Mouse (Mus musculus) lung, adult 2 months (tissue): ENCODE data around the gene Lrrc8c. TPM values are rescaled to one million over a fixed set of nuclear protein-coding genes. Genes with fewer than 3 reads are reported as not detected.

Experiments
- DNase-seq: peaks from one replicate; pipeline ENCODE4 v3.0.0; 2022
- H3K4me1 ChIP-seq: fragments of 200-500 bp; 2 replicates; pipeline ENCODE4 v1.6.1; 2011; ENCODE audit warnings: low read length; ENCODE audit not compliant: control insufficient read depth, insufficient read depth
- H3K4me3 ChIP-seq: fragments of 200-500 bp; replicated peaks from 2 replicates; pipeline ENCODE3; 2011; ENCODE audit warnings: low read depth, mild to moderate bottlenecking, control low read depth, low read length; ENCODE audit errors: extremely low read depth
- CTCF ChIP-seq: fragments of 200-500 bp; IDR thresholded peaks from 2 replicates; pipeline ENCODE4 v1.5.1; 2011; ENCODE audit warnings: mild to moderate bottlenecking, low read length, control low read depth; ENCODE audit not compliant: insufficient read depth
- POLR2A ChIP-seq: fragments of 200-500 bp; IDR thresholded peaks from 2 replicates; pipeline ENCODE4 v1.6.1; 2011; ENCODE audit warnings: low read depth, mild to moderate bottlenecking, control low read depth, low read length, borderline replicate concordance; ENCODE audit errors: extremely low read depth
- WGBS: fragments of 180-500 bp; shearing (Covaris S2); methylation state at CpG from one replicate; pipeline ENCODE4 v1.1.7; 2018; 5-methylcytosine and 5-hydroxymethylcytosine counted together
- polyA plus RNA-seq: library from polyadenylated mRNA; depleted of rRNA; stranded (reverse); fragments of >200 nt; gene quantifications from 2 replicates; pipeline ENCODE4 v1.2.3, GENCODE M21; 2012

The Lrrc8c gene
- polyA plus RNA-seq, 1 experiment, result 51.6 TPM

- WGBS, result 61% methylated on average over 3 of the region's 3 CpGs
- no peak for TF ChIP-seq CTCF
- no peak for TF ChIP-seq POLR2A
- H3K4me3 ChIP-seq, result no peak overlapping the region
- H3K4me1 ChIP-seq, result peaks cover 4% of the 10 kb centered on the region; the same call in 1 of the 2 replicates
- no peak for DNase-seq
Observed at GRCm38 (mm10) chr5:105545126-105545525, 25.9 kb downstream of the Lrrc8c start.

GRCm38 (mm10) chr5:105547115-105547514, 27.9 kb downstream of the Lrrc8c start:
- no peak for TF ChIP-seq POLR2A
- TF ChIP-seq CTCF, result no peak
- Histone ChIP-seq H3K4me3 (no peak overlapping the region), H3K4me1 (peaks cover 7% of the 10 kb centered on the region; the same call in 1 of the 2 replicates)
- no peak for DNase-seq
- 85% methylated on average over 4 of the region's 4 CpGs for WGBS

GRCm38 (mm10) chr5:105551808-105552207, 32.6 kb downstream of the Lrrc8c start:
- TF ChIP-seq CTCF (no peak), POLR2A (no peak)
- 27% methylated on average over 1 of the region's 1 CpGs for WGBS
- DNase-seq, result no peak
- Histone ChIP-seq H3K4me1 (peaks cover 7% of the 10 kb centered on the region), H3K4me3 (no peak overlapping the region)

- DNase-seq, result no peak
- WGBS, result 78% methylated on average over 6 of the region's 6 CpGs
- H3K4me1 ChIP-seq, result peaks cover 7% of the 10 kb centered on the region
- no peak overlapping the region for H3K4me3 ChIP-seq
- no peak for TF ChIP-seq POLR2A
- no peak for TF ChIP-seq CTCF
Observed at GRCm38 (mm10) chr5:105556291-105556690, 37.1 kb downstream of the Lrrc8c start.

GRCm38 (mm10) chr5:105557346-105557745, 38.2 kb downstream of the Lrrc8c start:
- TF ChIP-seq CTCF, result no peak
- no peak for TF ChIP-seq POLR2A
- Histone ChIP-seq H3K4me3 (no peak overlapping the region), H3K4me1 (peaks cover 7% of the 10 kb centered on the region)
- DNase-seq, result no peak
- WGBS, result 97% methylated on average over 3 of the region's 3 CpGs

DNA sequence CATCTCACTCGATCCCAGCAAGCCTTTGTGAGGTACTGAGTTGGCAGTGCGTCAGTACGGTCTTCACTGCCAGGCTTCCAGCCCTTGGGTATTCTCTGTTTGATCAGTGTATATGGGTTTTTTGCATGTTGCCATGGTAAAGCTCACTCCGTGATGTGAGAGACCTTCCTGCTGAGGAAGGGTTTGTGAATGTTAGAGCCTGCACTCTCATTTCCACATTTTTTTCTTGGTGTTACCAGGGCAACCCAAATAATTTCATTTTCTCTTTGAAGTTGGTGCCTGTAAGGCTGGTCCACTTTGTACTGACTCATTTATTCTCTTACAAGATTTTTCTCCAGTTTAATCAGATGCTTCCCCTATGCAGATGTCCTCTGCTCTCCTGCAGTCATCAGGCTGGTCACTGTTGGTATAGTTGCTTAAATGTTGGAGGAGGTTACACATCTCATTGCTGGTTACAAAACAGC, 38.6 kb downstream of the Lrrc8c start:
- WGBS, result 41% methylated on average over 4 of the region's 4 CpGs
- no peak for DNase-seq
- peaks cover 7% of the 10 kb centered on the region for H3K4me1 ChIP-seq
- TF ChIP-seq CTCF, result no peak
- no peak for TF ChIP-seq POLR2A
- no peak overlapping the region for H3K4me3 ChIP-seq

DNA sequence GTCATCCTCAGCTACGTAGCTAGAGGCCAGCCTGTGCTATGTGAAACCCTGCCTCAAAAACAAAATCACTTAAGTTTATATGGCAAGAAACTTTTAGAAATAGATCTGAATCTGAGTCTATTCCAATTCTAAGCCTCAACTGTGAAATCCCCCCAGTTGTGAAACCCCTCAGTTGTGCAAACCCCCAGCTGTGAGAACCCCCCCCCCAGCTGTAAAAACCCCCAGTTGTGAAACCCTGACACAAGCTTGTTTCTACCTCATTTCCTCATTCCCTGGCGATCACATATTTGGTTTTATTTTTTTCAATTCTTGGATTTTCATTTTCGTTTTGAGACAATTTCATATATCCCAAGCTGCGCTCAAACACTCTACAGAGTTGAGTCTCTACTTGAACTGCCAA, 39.3 kb downstream of the Lrrc8c start:
- WGBS, result 79% methylated on average over 4 of the region's 4 CpGs
- DNase-seq, result no peak
- H3K4me3 ChIP-seq, result no peak overlapping the region
- H3K4me1 ChIP-seq, result peaks cover 6% of the 10 kb centered on the region
- no peak for TF ChIP-seq POLR2A
- TF ChIP-seq CTCF, result no peak

DNA sequence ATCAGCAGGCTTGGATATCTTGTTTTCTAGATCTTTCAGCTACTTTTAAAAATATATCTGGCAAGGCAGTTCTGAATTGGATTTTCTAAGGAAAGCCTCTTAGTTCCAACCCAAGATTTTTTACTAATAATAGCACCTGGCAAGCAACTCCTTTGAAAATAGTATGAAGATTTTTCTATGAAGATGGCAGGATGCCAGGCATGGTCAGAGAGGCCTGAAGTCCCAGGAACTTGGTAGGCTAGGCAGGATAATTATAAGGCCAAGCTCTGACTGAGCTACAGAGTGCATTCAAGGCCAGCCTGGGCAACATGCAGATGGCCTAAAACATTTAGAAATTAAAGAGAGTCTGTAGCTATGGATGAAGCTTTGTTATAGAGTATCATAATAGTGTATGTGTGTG, 42.7 kb downstream of the Lrrc8c start:
- peaks cover 3% of the 10 kb centered on the region; the same call in 1 of the 2 replicates for H3K4me1 ChIP-seq
- H3K4me3 ChIP-seq, result no peak overlapping the region
- TF ChIP-seq POLR2A (no peak), CTCF (no peak)
- no peak for DNase-seq

GRCm38 (mm10) chr5:105564761-105565160, 45.6 kb downstream of the Lrrc8c start:
- DNase-seq, result no peak
- Histone ChIP-seq H3K4me1 (peaks cover 3% of the 10 kb centered on the region), H3K4me3 (no peak overlapping the region)
- 79% methylated on average over 4 of the region's 4 CpGs for WGBS
- TF ChIP-seq CTCF (no peak), POLR2A (no peak)

GRCm38 (mm10) chr5:105565824-105566223, 46.6 kb downstream of the Lrrc8c start:
- peaks cover 3% of the 10 kb centered on the region for H3K4me1 ChIP-seq
- no peak for DNase-seq
- H3K4me3 ChIP-seq, result no peak overlapping the region
- WGBS, result 82% methylated on average over 4 of the region's 4 CpGs
- TF ChIP-seq POLR2A (no peak), CTCF (no peak)

DNA sequence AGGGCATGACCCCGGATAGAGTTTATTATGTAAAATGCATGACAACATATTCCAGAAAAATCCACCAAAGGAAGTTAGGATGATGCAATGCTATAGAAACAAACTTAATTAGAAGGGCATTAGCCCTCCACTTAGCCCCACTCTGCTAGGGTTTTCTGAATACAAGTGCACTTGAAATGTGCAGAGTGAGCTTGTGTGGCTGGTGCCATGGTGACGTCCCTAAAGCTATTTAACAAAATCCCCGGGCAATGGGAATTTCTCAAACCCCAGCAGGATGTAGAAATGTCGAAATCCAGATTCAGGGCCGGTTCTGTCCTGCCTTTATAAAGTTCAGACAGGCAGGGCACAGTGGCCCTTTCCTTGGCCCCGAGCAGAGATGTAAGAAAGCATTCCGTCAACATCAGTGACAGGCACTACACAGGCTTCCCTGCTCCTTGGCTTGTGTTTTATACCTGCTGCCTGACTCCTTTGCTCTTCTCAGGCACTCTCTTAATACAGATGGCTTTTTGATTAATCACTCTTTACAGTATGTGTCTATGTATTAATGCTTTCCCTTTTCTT, 47.7 kb downstream of the Lrrc8c start:
- peaks cover 3% of the 10 kb centered on the region for H3K4me1 ChIP-seq
- 47% methylated on average over 7 of the region's 7 CpGs for WGBS
- no peak for TF ChIP-seq POLR2A
- TF ChIP-seq CTCF, result no peak
- H3K4me3 ChIP-seq, result no peak overlapping the region
- DNase-seq, result peak; percentile 31
